Mouse (Mus musculus) testis, adult 10 weeks (tissue): ENCODE results near the gene Tssk2. TPM values are rescaled to one million over a fixed set of nuclear protein-coding genes. Genes with fewer than 3 reads are reported as not detected.

Experiments
- polyA plus RNA-seq: library from polyadenylated mRNA; stranded (reverse); fragments of 350-450 nt; fragmentation: Illumina TruSeq; extraction: RNeasy Lipid Tissue Mini Kit (QIAGEN cat#74804); gene quantifications from one replicate; pipeline ENCODE4 v1.2.3, GENCODE M21; 2014; ENCODE audit warnings: low read depth, low replicate concordance

The Tssk2 gene
- polyA plus RNA-seq: 76.7 TPM

DNA sequence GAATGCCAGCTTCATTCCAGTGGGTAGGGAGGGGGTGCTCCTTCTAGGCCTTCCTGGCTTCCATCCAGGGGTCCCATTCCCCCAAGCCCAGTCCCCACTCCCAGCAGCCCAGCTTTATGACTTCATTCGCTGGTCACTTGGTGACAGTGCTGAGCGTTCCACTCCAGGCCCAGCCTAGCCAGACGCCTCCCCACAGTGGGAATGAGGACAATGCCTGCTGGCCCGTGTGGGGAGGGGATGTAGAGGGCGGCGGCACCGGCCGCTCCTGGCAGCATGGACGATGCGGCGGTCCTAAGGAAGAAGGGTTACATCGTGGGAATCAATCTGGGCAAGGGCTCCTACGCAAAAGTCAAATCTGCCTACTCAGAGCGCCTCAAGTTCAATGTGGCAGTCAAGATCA, at the start of gene Tssk2, which contains the start of gene Dgcr2:
Gene Tssk2 (plus strand): TSS at position 176 of the 400 bp plus-strand sequence.
Gene Dgcr2 (minus strand): TSS at position 101 of the 400 bp plus-strand sequence.

DNA sequence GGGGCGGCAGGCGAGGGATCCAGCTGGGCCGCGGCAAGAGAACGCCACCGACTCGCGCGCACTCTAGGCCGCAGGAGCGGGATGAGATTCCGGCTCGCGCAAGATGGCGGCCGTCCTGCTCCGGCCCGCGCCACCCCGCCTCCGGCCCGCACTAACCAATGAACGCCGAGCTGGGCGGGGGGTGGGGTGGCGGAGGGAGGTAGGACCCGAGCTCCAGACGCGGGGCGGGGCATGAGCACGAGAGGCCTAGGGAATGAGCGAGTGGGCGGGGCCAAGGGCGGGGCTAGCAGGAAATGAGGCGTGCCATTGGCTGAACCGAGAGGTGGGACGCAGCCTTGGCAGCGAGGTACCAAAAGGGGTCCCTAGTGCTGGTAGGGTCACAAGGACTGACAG, 6.9 kb upstream of the Tssk2 start, which contains the start of gene Gm20518:
Gene Gm20518 (minus strand): TSS at position 105 of the 393 bp plus-strand sequence.

DNA sequence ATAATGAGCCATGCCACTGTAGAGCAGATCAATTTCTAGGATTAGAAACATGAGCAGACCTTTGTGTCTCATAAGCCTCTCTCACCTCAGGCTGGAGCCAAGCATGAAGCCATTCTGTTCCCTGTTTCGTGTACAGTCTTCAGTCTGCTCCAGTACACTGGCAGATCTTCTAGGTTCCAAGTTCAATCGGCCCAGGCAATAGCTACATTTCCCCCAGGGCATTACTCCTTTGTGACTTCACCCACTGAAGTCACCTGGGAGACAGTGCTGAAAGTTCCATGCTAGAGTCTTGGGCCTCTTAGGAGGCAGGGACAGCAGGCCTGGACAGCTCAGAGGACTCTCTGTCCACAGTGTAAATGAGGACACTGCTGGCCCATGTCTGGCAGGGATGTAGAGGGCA, 4.5 kb upstream of the Tssk2 start, which contains the start of gene Tssk1:
Gene Tssk1 (plus strand): TSS at position 301 of the 400 bp plus-strand sequence.

DNA sequence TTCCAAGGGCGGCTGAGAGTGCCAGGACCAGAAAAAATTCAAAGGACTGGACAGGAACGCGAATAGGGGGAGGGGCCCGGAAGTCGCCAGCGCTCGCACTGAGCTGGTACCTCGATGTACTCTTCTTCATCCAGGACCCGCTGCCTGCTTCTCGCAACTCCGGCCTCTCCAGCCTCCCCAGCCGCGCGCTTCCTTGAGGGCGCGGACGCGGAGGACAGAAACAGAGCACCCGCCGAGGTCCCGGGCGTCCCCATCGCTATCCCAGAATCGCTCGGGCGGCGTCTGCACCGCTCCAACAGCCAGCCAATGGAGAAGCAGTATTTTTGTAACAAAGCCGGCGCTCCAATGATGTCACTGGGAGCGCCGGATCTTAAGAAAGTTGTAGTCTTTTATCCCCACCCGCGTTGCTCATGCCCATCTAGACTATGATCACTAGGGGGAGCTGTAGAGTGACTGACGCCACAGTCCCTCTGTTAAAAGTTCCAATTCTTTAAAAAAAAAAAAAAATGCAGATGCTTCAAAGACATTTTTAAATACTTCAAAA, 12.7 kb downstream of the Tssk2 start, which contains the start of gene Ess2:
Gene Ess2 (minus strand): TSS at position 297 of the 544 bp plus-strand sequence.

DNA sequence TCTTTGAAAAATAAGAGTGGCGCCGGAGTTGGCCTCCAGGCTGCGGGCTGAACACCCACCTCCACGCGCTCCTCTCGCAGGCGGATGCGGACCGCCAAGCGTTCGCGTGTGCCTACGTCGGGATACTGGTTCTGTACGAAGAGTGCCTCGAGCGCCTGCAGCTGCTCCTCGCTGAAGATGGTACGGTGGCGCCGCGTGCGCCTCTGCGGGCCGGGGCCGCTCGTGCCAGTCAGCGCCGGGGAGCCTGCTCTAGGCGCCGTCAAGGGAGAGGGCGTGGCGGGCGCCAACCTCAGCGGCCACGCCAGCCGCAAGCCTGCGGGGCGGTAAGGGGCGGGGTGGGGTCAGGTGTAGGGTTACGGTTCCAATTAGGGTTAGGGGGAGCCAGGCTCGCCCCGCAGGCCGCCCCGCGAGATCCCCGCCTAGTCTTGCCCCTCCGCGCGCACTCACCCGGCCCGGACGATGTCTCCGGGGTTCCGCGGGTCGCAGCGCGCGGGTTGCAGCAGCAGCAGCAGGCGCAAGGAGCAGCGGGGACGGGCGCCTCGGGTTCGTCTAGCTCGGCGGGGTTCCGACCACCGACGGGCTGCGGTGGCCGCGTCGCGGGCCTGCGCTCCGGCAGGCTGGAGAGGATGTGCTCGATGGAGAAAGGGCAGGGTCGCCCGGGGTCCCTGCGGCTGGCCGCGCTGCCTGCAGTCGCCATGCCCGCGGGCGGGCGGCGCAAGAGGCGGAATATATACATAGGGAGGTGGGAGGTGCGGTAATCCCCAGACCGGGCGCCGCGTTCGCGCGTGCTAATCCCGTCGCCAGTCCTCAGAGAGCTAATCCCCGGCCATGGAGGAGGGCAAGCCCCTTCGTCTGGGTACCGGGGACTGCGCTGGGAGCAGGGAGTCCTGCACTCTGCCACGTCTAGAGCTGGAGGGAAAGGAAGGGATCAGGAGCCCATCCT, 16.1 kb downstream of the Tssk2 start, which contains the start of gene Gsc2:
Gene Gsc2 (minus strand): TSS at position 753 of the 943 bp plus-strand sequence.

DNA sequence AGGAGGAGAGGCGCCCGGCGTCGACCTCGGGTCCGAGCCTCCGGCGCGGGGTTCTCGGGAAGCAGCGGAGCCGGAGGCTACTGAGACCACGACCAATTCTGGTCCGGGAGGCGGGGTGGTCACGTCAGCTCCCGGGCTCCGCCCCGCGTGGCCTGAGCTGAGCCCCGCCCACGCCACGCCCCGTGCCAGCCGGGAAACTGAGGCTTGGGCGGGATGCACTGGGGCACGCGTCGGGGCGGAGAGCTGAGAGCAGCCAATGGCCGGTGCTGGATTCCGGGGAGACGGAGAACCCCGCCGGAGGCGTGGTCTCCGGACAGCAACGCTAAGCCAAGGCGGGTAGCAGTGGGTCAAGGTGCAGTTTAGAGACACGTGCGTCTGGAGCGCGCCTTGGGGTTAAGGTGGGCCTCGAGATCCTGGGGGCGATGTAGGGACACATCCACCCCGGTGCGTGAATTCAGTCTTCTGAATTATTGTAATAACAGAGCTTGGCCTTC, 29.7 kb downstream of the Tssk2 start, which contains the start of gene Slc25a1:
Gene Slc25a1 (minus strand): TSS at position 133 of the 494 bp plus-strand sequence.

Other genes starting within 250 kb of the Tssk2 start
- gene Med15, start 165.7 kb upstream of the Tssk2 start, polyA plus RNA-seq: 9.5 TPM
- gene Klhl22, start 139.0 kb upstream of the Tssk2 start, polyA plus RNA-seq: 4.0 TPM
- gene Scarf2, start 101.4 kb upstream of the Tssk2 start, polyA plus RNA-seq: not detected
- 1.3 TPM for gene B830017H08Rik, start 65.5 kb upstream of the Tssk2 start, polyA plus RNA-seq
- gene Car15, start 60.3 kb upstream of the Tssk2 start, polyA plus RNA-seq: 0.80 TPM
- gene Gm20518, start 7.0 kb upstream of the Tssk2 start, polyA plus RNA-seq: 0.21 TPM
- 14.2 TPM for gene Tssk1, start 4.4 kb upstream of the Tssk2 start, polyA plus RNA-seq
- gene Dgcr2, start 75 bp upstream of the Tssk2 start, polyA plus RNA-seq: 23.1 TPM
- gene Ess2, start 12.7 kb downstream of the Tssk2 start, polyA plus RNA-seq: 4.6 TPM
- gene Gsc2, start 16.4 kb downstream of the Tssk2 start, polyA plus RNA-seq: not detected
- 11.0 TPM for gene Slc25a1, start 29.6 kb downstream of the Tssk2 start, polyA plus RNA-seq
- not detected for gene Vpreb2, start 81.8 kb downstream of the Tssk2 start, polyA plus RNA-seq
- gene Dgcr6, start 154.2 kb downstream of the Tssk2 start, polyA plus RNA-seq: 27.1 TPM
- 0.10 TPM for gene Prodh, start 191.6 kb downstream of the Tssk2 start, polyA plus RNA-seq
- gene Rtn4r, start 229.0 kb downstream of the Tssk2 start, polyA plus RNA-seq: not detected